Mouse (Mus musculus) heart, embryonic 13.5 days (tissue): Measurements from ENCODE around the gene Ift122. TPM values are rescaled to one million over a fixed set of nuclear protein-coding genes. Genes with fewer than 3 reads are reported as not detected.

ENCODE experiments used
- ATAC-seq: fragments of 200-750 bp; cut with Nextera tagmentation; 2 replicates; pipeline ENCODE4 v1.8.0; 2017; ENCODE audit warnings: moderate TSS enrichment; ENCODE audit not compliant: insufficient number of reproducible peaks, low FRiP score, low TSS enrichment; ENCODE audit errors: extremely low read depth
- H3K27ac ChIP-seq: fragments of 300-500 bp; sonication (generic); replicated peaks from 2 replicates; pipeline ENCODE4 v1.5.1; 2015; ENCODE audit warnings: moderate library complexity, mild to moderate bottlenecking, inconsistent platforms
- H3K27me3 ChIP-seq: fragments of 300-500 bp; sonication (generic); replicated peaks from 2 replicates; pipeline ENCODE4 v1.6.1; 2015; ENCODE audit warnings: mild to moderate bottlenecking, inconsistent platforms
- H3K36me3 ChIP-seq: fragments of 300-500 bp; sonication (generic); 2 replicates; pipeline ENCODE4 v1.6.1; 2015; ENCODE audit warnings: mild to moderate bottlenecking, inconsistent platforms
- H3K4me1 ChIP-seq: fragments of 300-500 bp; sonication (generic); 2 replicates; pipeline ENCODE4 v1.6.1; 2015; ENCODE audit warnings: inconsistent platforms
- H3K4me2 ChIP-seq: fragments of 300-500 bp; sonication (generic); 2 replicates; pipeline ENCODE4 v1.6.1; 2015; ENCODE audit warnings: inconsistent platforms, mild to moderate bottlenecking, moderate library complexity
- H3K4me3 ChIP-seq: fragments of 300-500 bp; sonication (generic); 2 replicates; pipeline ENCODE4 v1.5.1; 2015; ENCODE audit warnings: moderate library complexity, mild to moderate bottlenecking, inconsistent platforms
- H3K9ac ChIP-seq: fragments of 300-500 bp; sonication (generic); 2 replicates; pipeline ENCODE4 v1.6.1; 2015; ENCODE audit warnings: inconsistent platforms, mild to moderate bottlenecking, moderate library complexity
- H3K9me3 ChIP-seq: fragments of 300-500 bp; sonication (generic); 2 replicates; pipeline ENCODE4 v1.6.1; 2016; ENCODE audit warnings: inconsistent platforms
- WGBS: fragments of 180-500 bp; shearing (Covaris S2); methylation state at CpG from one replicate; pipeline ENCODE4 v1.1.7; 2015; ENCODE audit warnings: mixed read lengths; 5-methylcytosine and 5-hydroxymethylcytosine counted together
- polyA plus RNA-seq: library from polyadenylated mRNA; unstranded; fragments of >200 nt; fragmentation: Nextera tagmentation; extraction: Ambion mirVana; gene quantifications from 2 replicates; pipeline ENCODE4 v1.2.1, GENCODE M21; 2015

Gene Ift122
- polyA plus RNA-seq, 1 experiment from 2014 or later, result 21.2 TPM

GRCm38 (mm10) chr6:115930018-115930417 lies 76.7 kb downstream of the Ift122 start:
- Histone ChIP-seq H3K36me3 (no peaks in the 10 kb centered on the region), H3K4me1 (peaks cover 25% of the 10 kb centered on the region), H3K9me3 (no peaks in the 10 kb centered on the region), H3K27me3 (no peaks in the 10 kb centered on the region; the same call in 1 of the 2 replicates), H3K4me3 (no peak overlapping the region), H3K9ac (no peak overlapping the region), H3K27ac (peak overlapping the region; percentile 6; the same call in 1 of the 2 replicates), H3K4me2 (no peak overlapping the region)
- ATAC-seq, result no peak
- whole genome bisulfite sequencing, result 25% methylated on average over 5 of the region's 5 CpGs

DNA sequence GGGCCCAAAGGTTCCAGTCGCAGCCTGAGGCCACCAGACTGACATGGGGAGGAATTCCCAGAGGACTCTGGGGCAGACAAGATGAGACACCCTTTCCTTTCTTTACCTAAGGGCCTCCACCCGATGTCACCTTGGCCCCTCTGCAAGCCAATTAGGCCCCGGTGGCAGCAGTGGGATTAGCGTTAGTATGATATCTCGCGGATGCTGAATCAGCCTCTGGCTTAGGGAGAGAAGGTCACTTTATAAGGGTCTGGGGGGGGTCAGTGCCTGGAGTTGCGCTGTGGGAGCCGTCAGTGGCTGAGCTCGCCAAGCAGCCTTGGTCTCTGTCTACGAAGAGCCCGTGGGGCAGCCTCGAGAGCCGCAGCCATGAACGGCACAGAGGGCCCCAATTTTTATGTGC lies 78.4 kb downstream of the Ift122 start, which contains the start of gene Rho:
Rho (plus strand) TSS at position 110 of the 400 bp plus-strand sequence.
- no peaks in the 10 kb centered on the region for H3K9me3 ChIP-seq
- peaks cover 20% of the 10 kb centered on the region for H3K4me1 ChIP-seq
- H3K4me2 ChIP-seq, result no peak within 1 kb of the TSS
- WGBS, result 78% methylated on average over 14 of the region's 14 CpGs
- H3K4me3 ChIP-seq, result no peak within 1 kb of the TSS
- no peak for ATAC-seq
- H3K36me3 ChIP-seq, result no peaks in the 10 kb centered on the region
- peak within 1 kb of the TSS; percentile 40; the same call in 1 of the 2 replicates for H3K9ac ChIP-seq
- H3K27ac ChIP-seq, result no peak within 1 kb of the TSS
- H3K27me3 ChIP-seq, result no peaks in the 10 kb centered on the region; the same call in 1 of the 2 replicates

DNA sequence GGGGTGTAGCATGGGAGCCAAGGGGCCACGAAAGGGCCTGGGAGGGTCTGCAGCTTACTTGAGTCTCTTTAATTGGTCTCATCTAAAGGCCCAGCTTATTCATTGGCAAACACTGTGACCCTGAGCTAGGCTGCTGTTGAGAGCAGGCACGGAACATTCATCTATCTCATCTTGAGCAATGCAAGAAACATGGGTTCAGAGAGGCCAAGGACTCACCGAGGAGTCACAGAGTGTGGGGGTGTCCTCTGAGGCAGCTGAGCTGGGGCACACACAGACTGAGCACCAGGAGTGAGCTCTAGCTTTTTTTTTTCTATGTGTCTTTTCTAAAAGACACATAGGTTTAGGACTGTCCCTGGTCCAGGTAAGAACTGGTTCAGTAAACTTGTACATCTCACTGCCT lies 79.1 kb downstream of the Ift122 start:
- peaks cover 20% of the 10 kb centered on the region for H3K4me1 ChIP-seq
- ATAC-seq, result no peak

GRCm38 (mm10) chr6:115935544-115935943 lies 82.3 kb downstream of the Ift122 start:
- no peak for ATAC-seq
- 81% methylated on average over 8 of the region's 8 CpGs for WGBS
- Histone ChIP-seq H3K4me2 (no peak overlapping the region), H3K9ac (no peak overlapping the region), H3K4me1 (peaks cover 6% of the 10 kb centered on the region), H3K36me3 (no peaks in the 10 kb centered on the region), H3K4me3 (no peak overlapping the region), H3K27ac (no peak overlapping the region), H3K27me3 (no peaks in the 10 kb centered on the region; the same call in 1 of the 2 replicates), H3K9me3 (peaks cover 7% of the 10 kb centered on the region; the same call in 1 of the 2 replicates)

More for the DNA sequence above, 79.1 kb downstream of the Ift122 start:
- Histone ChIP-seq H3K4me3 (no peak overlapping the region), H3K9me3 (no peaks in the 10 kb centered on the region), H3K36me3 (no peaks in the 10 kb centered on the region), H3K4me2 (no peak overlapping the region), H3K9ac (no peak overlapping the region), H3K27me3 (no peaks in the 10 kb centered on the region; the same call in 1 of the 2 replicates), H3K27ac (no peak overlapping the region)
- WGBS, result 79% methylated on average over 3 of the region's 3 CpGs

DNA sequence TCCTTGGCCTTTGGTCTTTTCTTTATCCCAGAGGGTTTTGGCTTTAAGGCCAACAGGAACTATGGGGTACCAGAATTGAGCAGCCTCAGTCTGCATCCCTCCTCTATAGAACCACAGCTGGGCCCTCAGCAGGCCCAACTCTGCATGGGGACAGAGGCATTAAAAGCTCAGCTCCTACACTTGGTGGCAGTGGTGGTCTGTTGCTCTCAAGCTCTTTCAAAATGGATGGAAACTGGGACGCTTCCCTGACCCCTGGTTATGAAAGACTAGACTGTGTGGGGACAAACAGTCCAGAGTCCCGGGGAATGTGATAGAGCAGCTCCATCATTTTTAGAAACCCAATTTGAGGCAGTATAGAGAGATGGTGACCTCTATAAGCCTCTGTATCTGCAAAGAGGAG lies 84.7 kb downstream of the Ift122 start:
- Histone ChIP-seq H3K4me2 (no peak overlapping the region), H3K27ac (no peak overlapping the region), H3K4me3 (no peak overlapping the region), H3K4me1 (peaks cover 19% of the 10 kb centered on the region), H3K9me3 (peaks cover 7% of the 10 kb centered on the region; the same call in 1 of the 2 replicates), H3K9ac (no peak overlapping the region), H3K27me3 (no peaks in the 10 kb centered on the region), H3K36me3 (no peaks in the 10 kb centered on the region)
- 89% methylated on average over 2 of the region's 2 CpGs for WGBS
- no peak for ATAC-seq

DNA sequence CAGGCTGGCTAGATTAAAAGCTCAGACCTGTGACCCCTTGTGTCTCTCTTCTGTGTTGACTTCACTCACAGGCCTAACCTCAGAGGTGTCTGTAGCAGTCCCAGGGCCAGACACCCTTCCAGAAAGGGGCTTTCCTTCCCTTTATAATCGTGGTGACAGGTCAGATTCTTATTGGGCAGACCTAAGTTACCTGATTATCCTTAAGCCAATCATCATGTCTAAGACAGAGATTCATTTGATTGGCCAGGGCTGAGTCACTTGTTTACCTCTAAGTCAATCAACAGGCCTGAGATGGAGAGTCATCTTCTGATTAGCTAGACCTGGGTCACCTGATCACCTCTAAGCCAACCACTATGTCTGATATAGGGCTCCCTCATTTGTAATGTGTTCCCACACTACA lies 85.5 kb downstream of the Ift122 start:
- peaks cover 7% of the 10 kb centered on the region; the same call in 1 of the 2 replicates for H3K9me3 ChIP-seq
- no peak overlapping the region for H3K9ac ChIP-seq
- H3K36me3 ChIP-seq, result no peaks in the 10 kb centered on the region
- ATAC-seq, result no peak
- no peak overlapping the region for H3K4me2 ChIP-seq
- H3K27ac ChIP-seq, result no peak overlapping the region
- no peak overlapping the region for H3K4me3 ChIP-seq
- no peaks in the 10 kb centered on the region for H3K27me3 ChIP-seq
- peaks cover 26% of the 10 kb centered on the region for H3K4me1 ChIP-seq
- 48% methylated on average over 1 of the region's 1 CpGs for WGBS

- H3K36me3 ChIP-seq, result no peaks in the 10 kb centered on the region
- ATAC-seq, result no peak
- H3K9me3 ChIP-seq, result peaks cover 7% of the 10 kb centered on the region; the same call in 1 of the 2 replicates
- no peak overlapping the region for H3K4me3 ChIP-seq
- H3K27me3 ChIP-seq, result no peaks in the 10 kb centered on the region
- H3K9ac ChIP-seq, result no peak overlapping the region
- WGBS, result 78% methylated on average over 1 of the region's 1 CpGs
- H3K4me2 ChIP-seq, result no peak overlapping the region
- peaks cover 45% of the 10 kb centered on the region for H3K4me1 ChIP-seq
- H3K27ac ChIP-seq, result no peak overlapping the region
Measured at GRCm38 (mm10) chr6:115940603-115941002, 87.3 kb downstream of the Ift122 start.

GRCm38 (mm10) chr6:115941128-115941527 lies 87.9 kb downstream of the Ift122 start:
- H3K27me3 ChIP-seq, result no peaks in the 10 kb centered on the region
- H3K4me1 ChIP-seq, result peaks cover 50% of the 10 kb centered on the region
- H3K9ac ChIP-seq, result no peak overlapping the region
- no peak overlapping the region for H3K4me3 ChIP-seq
- 7% methylated on average over 6 of the region's 12 CpGs for WGBS
- H3K9me3 ChIP-seq, result peaks cover 7% of the 10 kb centered on the region; the same call in 1 of the 2 replicates
- no peaks in the 10 kb centered on the region for H3K36me3 ChIP-seq
- H3K4me2 ChIP-seq, result peak overlapping the region; percentile 31
- no peak for ATAC-seq
- no peak overlapping the region for H3K27ac ChIP-seq

DNA sequence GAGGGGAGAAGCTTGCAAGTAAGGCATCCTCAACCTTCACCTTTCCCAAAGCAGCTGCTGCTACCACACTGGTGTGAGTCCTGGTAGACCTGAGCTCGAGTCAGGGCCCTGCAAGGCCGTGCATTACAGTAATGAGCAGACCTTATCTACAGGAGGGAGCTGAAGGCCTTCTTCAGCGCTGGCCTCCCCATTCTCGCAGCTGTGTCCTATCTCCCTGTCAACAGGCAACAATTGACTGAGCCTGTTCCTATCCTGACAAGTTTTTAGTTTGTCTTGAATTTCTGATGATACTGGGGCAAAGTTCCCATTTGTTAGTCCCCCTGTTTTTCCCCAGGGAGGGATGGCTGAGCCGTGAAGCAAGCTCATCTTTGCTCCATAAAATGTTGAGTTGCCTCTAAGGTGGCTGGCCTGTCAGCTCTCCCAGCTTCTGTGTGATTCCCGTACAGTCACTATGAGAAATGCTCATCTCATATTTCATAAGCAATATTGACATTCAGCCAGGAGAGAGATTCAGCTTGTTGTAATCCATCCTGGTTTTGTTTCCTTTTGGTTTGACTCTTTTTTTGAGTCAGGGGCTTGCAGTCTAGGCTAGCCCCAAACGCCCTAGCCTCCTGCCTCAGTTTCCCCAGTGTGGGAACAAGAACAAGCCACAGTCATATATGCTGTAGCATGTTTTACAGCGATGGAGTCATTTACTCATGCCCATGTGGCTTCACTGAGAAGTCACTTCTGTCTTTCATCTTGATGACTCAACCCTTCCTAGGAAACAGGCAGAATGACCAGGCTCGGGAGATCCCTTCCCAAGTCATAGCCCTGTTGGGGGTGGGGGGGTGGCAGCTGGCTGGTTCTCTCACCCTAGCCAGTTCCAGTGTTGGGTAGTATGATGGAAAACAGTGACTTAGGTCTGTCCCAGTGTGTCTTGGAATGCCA lies 90.5 kb downstream of the Ift122 start:
- H3K27ac ChIP-seq, result no peak overlapping the region
- H3K9me3 ChIP-seq, result no peaks in the 10 kb centered on the region
- H3K27me3 ChIP-seq, result no peaks in the 10 kb centered on the region
- H3K36me3 ChIP-seq, result no peaks in the 10 kb centered on the region
- no peak overlapping the region for H3K9ac ChIP-seq
- WGBS, result 34% methylated on average over 9 of the region's 9 CpGs
- no peak; the same call in 1 of the 2 replicates for ATAC-seq
- no peak overlapping the region for H3K4me3 ChIP-seq
- peaks cover 61% of the 10 kb centered on the region for H3K4me1 ChIP-seq
- H3K4me2 ChIP-seq, result no peak overlapping the region

DNA sequence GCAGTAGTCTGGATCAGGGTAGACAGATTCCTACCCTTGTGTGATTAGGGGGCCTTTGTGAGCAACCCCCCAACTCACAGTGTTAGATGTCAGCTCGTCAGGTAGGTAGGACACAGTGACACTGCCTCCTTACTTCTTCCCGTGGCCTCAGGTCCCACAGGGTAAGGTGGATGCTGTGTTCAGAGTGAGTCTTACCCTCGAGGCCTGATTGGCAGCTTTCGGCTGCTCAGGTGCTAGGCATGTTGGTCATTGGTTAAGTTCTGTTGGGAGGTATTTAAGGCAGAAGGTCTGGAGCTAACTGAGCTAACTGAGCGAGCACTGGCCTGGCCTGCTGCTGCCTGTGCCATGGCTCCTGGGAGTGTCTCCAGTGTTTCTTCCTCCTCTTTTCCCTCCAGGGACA lies 91.4 kb downstream of the Ift122 start, which contains the start of gene H1foo:
H1foo (plus strand) TSS at position 301 of the 400 bp plus-strand sequence.
- ATAC-seq, result no peak
- H3K9ac ChIP-seq, result no peak within 1 kb of the TSS
- H3K9me3 ChIP-seq, result no peaks in the 10 kb centered on the region
- 79% methylated on average over 5 of the region's 5 CpGs for WGBS
- H3K27ac ChIP-seq, result no peak within 1 kb of the TSS
- H3K27me3 ChIP-seq, result no peaks in the 10 kb centered on the region
- H3K4me3 ChIP-seq, result no peak within 1 kb of the TSS
- no peak within 1 kb of the TSS for H3K4me2 ChIP-seq
- H3K4me1 ChIP-seq, result peaks cover 61% of the 10 kb centered on the region
- no peaks in the 10 kb centered on the region for H3K36me3 ChIP-seq

DNA sequence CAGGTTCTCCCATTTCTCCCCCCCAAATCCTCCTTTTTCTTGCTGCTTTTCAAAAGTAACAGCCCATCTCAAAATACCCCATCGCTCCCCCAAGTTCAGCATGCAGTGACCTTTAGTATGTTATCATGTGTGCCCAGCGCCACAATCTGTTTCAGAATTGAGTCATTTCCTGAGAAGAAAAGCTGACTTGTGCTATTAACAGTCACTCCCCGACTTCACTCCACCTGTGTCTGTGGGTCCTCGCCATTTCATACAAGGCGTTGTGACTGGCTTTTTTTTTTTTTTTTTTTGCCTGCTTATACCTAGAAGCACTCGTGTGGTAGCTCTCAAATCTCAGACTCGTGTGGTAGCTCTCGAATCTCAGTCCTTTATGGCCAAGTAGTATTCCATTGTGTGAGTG lies 92.4 kb downstream of the Ift122 start:
- Histone ChIP-seq H3K9me3 (no peaks in the 10 kb centered on the region), H3K27ac (no peak overlapping the region), H3K9ac (no peak overlapping the region), H3K4me2 (no peak overlapping the region), H3K27me3 (no peaks in the 10 kb centered on the region), H3K36me3 (no peaks in the 10 kb centered on the region), H3K4me3 (no peak overlapping the region), H3K4me1 (peaks cover 60% of the 10 kb centered on the region)
- ATAC-seq, result no peak
- 65% methylated on average over 8 of the region's 8 CpGs for WGBS
